Mouse (Mus musculus): ENCODE data around the gene Furin. TPM values are rescaled to one million over a fixed set of nuclear protein-coding genes. Genes with fewer than 3 reads are reported as not detected.
"Not testable (repeated sequence)": the region's sequence is repeated elsewhere in the genome, so short reads cannot be mapped to it uniquely, and the experiment has no call there.

Furin gene
- polyA plus RNA-seq, 1 experiment from 2014 or later, result 4.7 TPM

GRCm38 (mm10) chr7:80397986-80398385 lies 7.2 kb downstream of the Furin start:
- no peaks in the 10 kb centered on the region for H3K9me3 ChIP-seq
- no peak overlapping the region for H3K27ac ChIP-seq (replicated peaks)
- ATAC-seq (ENCODE audit: low read depth), result no peak
- no peak overlapping the region for H3K4me3 ChIP-seq
- no peaks in the 10 kb centered on the region for H3K27me3 ChIP-seq
- no peak overlapping the region for H3K9ac ChIP-seq
- H3K36me3 ChIP-seq, result peaks cover 47% of the 10 kb centered on the region
- no peak overlapping the region for H3K4me2 ChIP-seq
- H3K4me1 ChIP-seq (replicated peaks), result peaks cover 40% of the 10 kb centered on the region
- WGBS, result 90% methylated on average over 9 of the region's 9 CpGs

- H3K9me3 ChIP-seq; H3K4me2 ChIP-seq; H3K27me3 ChIP-seq; H3K9ac ChIP-seq; ATAC-seq (ENCODE audit: low read depth); H3K4me3 ChIP-seq; H3K27ac ChIP-seq (replicated peaks): not testable (repeated sequence)
- Histone ChIP-seq H3K36me3 (peaks cover 63% of the 10 kb centered on the region), H3K4me1 (replicated peaks) (peaks cover 35% of the 10 kb centered on the region)
- WGBS, result 88% methylated on average over 4 of the region's 4 CpGs
Measured at GRCm38 (mm10) chr7:80396427-80396826, 8.8 kb downstream of the Furin start.

DNA sequence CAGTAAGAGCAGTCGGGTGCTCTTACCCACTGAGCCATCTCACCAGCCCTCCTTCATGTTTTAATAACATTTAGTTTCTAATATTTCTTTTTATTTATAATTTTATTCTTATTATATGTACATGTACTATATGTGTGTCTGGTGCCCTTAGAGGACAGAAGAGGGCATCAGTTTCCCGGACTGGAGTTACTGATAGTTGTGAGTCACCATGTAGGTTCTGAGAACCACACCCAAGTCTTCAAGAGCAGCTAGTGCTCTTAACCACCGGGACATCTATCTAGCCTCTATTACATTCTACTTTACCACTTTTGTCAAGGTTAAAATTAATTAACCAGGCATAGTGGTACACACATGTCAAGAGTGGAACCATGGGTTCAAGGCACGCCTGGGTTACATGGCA lies 10.6 kb downstream of the Furin start:
- ATAC-seq (ENCODE audit: low read depth), result no peak
- no peaks in the 10 kb centered on the region for H3K27me3 ChIP-seq
- H3K9ac ChIP-seq, result no peak overlapping the region
- H3K4me3 ChIP-seq, result no peak overlapping the region
- WGBS, result 91% methylated on average over 4 of the region's 4 CpGs
- H3K4me2 ChIP-seq, result no peak overlapping the region
- H3K36me3 ChIP-seq, result peaks cover 80% of the 10 kb centered on the region
- peaks cover 16% of the 10 kb centered on the region for H3K4me1 ChIP-seq (replicated peaks)
- H3K27ac ChIP-seq (replicated peaks), result no peak overlapping the region
- no peaks in the 10 kb centered on the region for H3K9me3 ChIP-seq

- Histone ChIP-seq H3K4me2 (no peak overlapping the region), H3K9me3 (no peaks in the 10 kb centered on the region), H3K36me3 (peaks cover 70% of the 10 kb centered on the region), H3K9ac (no peak overlapping the region), H3K27me3 (peaks cover 10% of the 10 kb centered on the region), H3K4me1 (replicated peaks) (peaks cover 15% of the 10 kb centered on the region), H3K4me3 (no peak overlapping the region), H3K27ac (replicated peaks) (no peak overlapping the region)
- 93% methylated on average over 15 of the region's 15 CpGs for WGBS
- no peak for ATAC-seq (ENCODE audit: low read depth)
Measured at GRCm38 (mm10) chr7:80392119-80392518, 13.1 kb downstream of the Furin start.

GRCm38 (mm10) chr7:80387633-80388543 lies 17.3 kb downstream of the Furin start, which contains the start of gene Fes:
Gene Fes (minus strand): TSS chr7:80387946.
- Histone ChIP-seq H3K36me3 (peaks cover 32% of the 10 kb centered on the region), H3K27me3 (peaks cover 18% of the 10 kb centered on the region), H3K9me3 (no peaks in the 10 kb centered on the region), H3K4me1 (replicated peaks) (peaks cover 24% of the 10 kb centered on the region), H3K4me3 (peak within 1 kb of the TSS; percentile 29), H3K4me2 (peak within 1 kb of the TSS; percentile 44), H3K27ac (replicated peaks) (peak within 1 kb of the TSS; percentile 46; the same call in 1 of the 2 replicates), H3K9ac (peak within 1 kb of the TSS; percentile 63)
- 14% methylated on average over 33 of the region's 33 CpGs for WGBS
- no peak for ATAC-seq (ENCODE audit: low read depth)

GRCm38 (mm10) chr7:80387033-80387632 lies 18.1 kb downstream of the Furin start:
- ATAC-seq (ENCODE audit: low read depth), result no peak
- peaks cover 24% of the 10 kb centered on the region for H3K4me1 ChIP-seq (replicated peaks)
- H3K27me3 ChIP-seq, result peaks cover 21% of the 10 kb centered on the region
- H3K27ac ChIP-seq (replicated peaks), result peak overlapping the region; percentile 46; the same call in 1 of the 2 replicates
- no peaks in the 10 kb centered on the region for H3K9me3 ChIP-seq
- peaks cover 25% of the 10 kb centered on the region for H3K36me3 ChIP-seq
- H3K4me3 ChIP-seq, result peak overlapping the region; percentile 29
- peak overlapping the region; percentile 44 for H3K4me2 ChIP-seq
- WGBS, result 19% methylated on average over 17 of the region's 17 CpGs
- H3K9ac ChIP-seq, result peak overlapping the region; percentile 63

GRCm38 (mm10) chr7:80386235-80386930 lies 18.9 kb downstream of the Furin start:
- 42% methylated on average over 18 of the region's 18 CpGs for WGBS
- Histone ChIP-seq H3K36me3 (peaks cover 17% of the 10 kb centered on the region), H3K27ac (replicated peaks) (no peak overlapping the region), H3K4me3 (peak overlapping the region; percentile 29; the same call in 1 of the 2 replicates), H3K9ac (0 out of 2 replicates have a peak overlapping the region, but pooled peaks have one; percentile 31), H3K9me3 (no peaks in the 10 kb centered on the region), H3K4me1 (replicated peaks) (peaks cover 24% of the 10 kb centered on the region), H3K4me2 (peak overlapping the region; percentile 44), H3K27me3 (peaks cover 25% of the 10 kb centered on the region)
- ATAC-seq (ENCODE audit: low read depth), result peak; percentile 71

GRCm38 (mm10) chr7:80382919-80383318 lies 22.3 kb downstream of the Furin start:
- Histone ChIP-seq H3K4me1 (replicated peaks) (peaks cover 17% of the 10 kb centered on the region), H3K4me2 (no peak overlapping the region), H3K27ac (replicated peaks) (no peak overlapping the region), H3K36me3 (no peaks in the 10 kb centered on the region), H3K9ac (no peak overlapping the region), H3K4me3 (no peak overlapping the region), H3K27me3 (peaks cover 22% of the 10 kb centered on the region), H3K9me3 (no peaks in the 10 kb centered on the region)
- ATAC-seq (ENCODE audit: low read depth), result no peak
- 76% methylated on average over 11 of the region's 11 CpGs for WGBS

DNA sequence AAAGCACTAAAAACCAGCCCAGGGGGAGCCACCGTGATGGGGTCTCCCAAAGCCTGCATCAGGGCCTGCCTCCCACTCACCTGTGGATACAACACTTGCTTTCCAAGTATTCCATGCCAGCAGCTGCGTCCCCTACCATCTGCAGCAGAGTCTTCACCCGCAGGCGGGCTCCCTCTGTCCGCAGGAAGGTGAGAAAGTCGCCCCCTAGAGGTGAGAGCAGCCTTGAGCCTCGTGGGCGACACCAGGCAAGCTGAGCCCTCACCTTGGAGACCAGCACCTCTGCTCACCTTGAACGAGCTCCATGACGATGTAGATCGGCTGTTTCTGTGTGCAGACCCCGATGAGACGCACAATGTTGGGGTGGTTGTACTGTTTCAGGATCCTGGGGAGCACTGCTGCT lies 25.7 kb downstream of the Furin start:
- ATAC-seq (ENCODE audit: low read depth), result no peak
- Histone ChIP-seq H3K27ac (replicated peaks) (no peak overlapping the region), H3K4me2 (no peak overlapping the region), H3K4me3 (no peak overlapping the region), H3K9ac (no peak overlapping the region), H3K27me3 (peaks cover 8% of the 10 kb centered on the region; the same call in 1 of the 2 replicates), H3K9me3 (no peaks in the 10 kb centered on the region), H3K4me1 (replicated peaks) (no peaks in the 10 kb centered on the region; the same call in 1 of the 2 replicates), H3K36me3 (no peaks in the 10 kb centered on the region)
- 61% methylated on average over 13 of the region's 13 CpGs for WGBS

- Histone ChIP-seq H3K4me3 (no peak overlapping the region), H3K9me3 (no peaks in the 10 kb centered on the region), H3K27me3 (peaks cover 8% of the 10 kb centered on the region; the same call in 1 of the 2 replicates), H3K27ac (replicated peaks) (no peak overlapping the region), H3K4me1 (replicated peaks) (no peaks in the 10 kb centered on the region; the same call in 1 of the 2 replicates), H3K9ac (no peak overlapping the region), H3K4me2 (no peak overlapping the region), H3K36me3 (no peaks in the 10 kb centered on the region)
- 34% methylated on average over 6 of the region's 6 CpGs for WGBS
- ATAC-seq (ENCODE audit: low read depth), result no peak
Measured at GRCm38 (mm10) chr7:80377471-80377870, 27.8 kb downstream of the Furin start.

GRCm38 (mm10) chr7:80376192-80376591 lies 29.0 kb downstream of the Furin start:
- H3K4me2 ChIP-seq, result no peak overlapping the region
- H3K27ac ChIP-seq (replicated peaks), result no peak overlapping the region
- no peaks in the 10 kb centered on the region for H3K9me3 ChIP-seq
- H3K4me1 ChIP-seq (replicated peaks), result no peaks in the 10 kb centered on the region; the same call in 1 of the 2 replicates
- ATAC-seq (ENCODE audit: low read depth), result no peak
- no peak overlapping the region for H3K9ac ChIP-seq
- no peaks in the 10 kb centered on the region for H3K36me3 ChIP-seq
- no peaks in the 10 kb centered on the region for H3K27me3 ChIP-seq
- H3K4me3 ChIP-seq, result no peak overlapping the region
- WGBS, result 61% methylated on average over 10 of the region's 10 CpGs
